Mouse (Mus musculus): ENCODE data around the gene Scd4.

GRCm38 (mm10) chr19:44311306-44312006 is 21.4 kb upstream of the Scd4 start:
- TF ChIP-seq POLR2A (IDR thresholded peaks at IDR 0.05; ENCODE audit: low read depth, low read length) (no peak), CTCF (IDR thresholded peaks at IDR 0.05; ENCODE audit: extremely low read depth, insufficient read depth, insufficient read length, insufficient replicate concordance) (no peak)
